Mouse (Mus musculus) T-cell, adult 2 months (primary cell): Measurements from ENCODE around the gene Foxp1.

Source experiments
- DNase-seq: peaks from one replicate; pipeline ENCODE4 v3.0.0; 2022; ENCODE audit warnings: low spot score

Gene Foxp1

GRCm38 (mm10) chr6:99260941-99261736, 261.4 kb downstream of the Foxp1 start:
- DNase-seq = peak; percentile 81

GRCm38 (mm10) chr6:99258346-99258745, 264.2 kb downstream of the Foxp1 start:
- DNase-seq = peak; percentile 31

- peak; percentile 71 for DNase-seq
Measured at GRCm38 (mm10) chr6:99257676-99258075, 264.8 kb downstream of the Foxp1 start.

- DNase-seq = no peak
Measured at GRCm38 (mm10) chr6:99253331-99253730, 269.2 kb downstream of the Foxp1 start.

- DNase-seq = no peak
Measured at GRCm38 (mm10) chr6:99252816-99253215, 269.7 kb downstream of the Foxp1 start.

- DNase-seq = peak; percentile 48
Measured at GRCm38 (mm10) chr6:99251924-99252323, 270.6 kb downstream of the Foxp1 start.

GRCm38 (mm10) chr6:99251222-99251621, 271.3 kb downstream of the Foxp1 start:
- no peak for DNase-seq

GRCm38 (mm10) chr6:99249496-99250030, 273.0 kb downstream of the Foxp1 start:
- no peak for DNase-seq

GRCm38 (mm10) chr6:99248396-99248795, 274.1 kb downstream of the Foxp1 start:
- DNase-seq = no peak

GRCm38 (mm10) chr6:99241625-99242395, 280.7 kb downstream of the Foxp1 start:
- DNase-seq = peak; percentile 62

GRCm38 (mm10) chr6:99240764-99241163, 281.8 kb downstream of the Foxp1 start:
- DNase-seq = no peak

GRCm38 (mm10) chr6:99235588-99235987, 286.9 kb downstream of the Foxp1 start:
- no peak for DNase-seq

GRCm38 (mm10) chr6:99233411-99233810, 289.1 kb downstream of the Foxp1 start:
- no peak for DNase-seq

GRCm38 (mm10) chr6:99228336-99228870, 294.1 kb downstream of the Foxp1 start:
- DNase-seq = no peak

GRCm38 (mm10) chr6:99221147-99221546, 301.4 kb downstream of the Foxp1 start:
- DNase-seq = no peak

GRCm38 (mm10) chr6:99220472-99220871, 302.0 kb downstream of the Foxp1 start:
- DNase-seq = peak; percentile 25

- DNase-seq = no peak
Measured at GRCm38 (mm10) chr6:99217846-99218245, 304.7 kb downstream of the Foxp1 start.

GRCm38 (mm10) chr6:99217155-99217554, 305.4 kb downstream of the Foxp1 start:
- DNase-seq = no peak

- DNase-seq = no peak
Measured at GRCm38 (mm10) chr6:99212461-99212860, 310.1 kb downstream of the Foxp1 start.

- DNase-seq = no peak
Measured at GRCm38 (mm10) chr6:99211663-99212333, 310.7 kb downstream of the Foxp1 start.

GRCm38 (mm10) chr6:99210161-99210560, 312.4 kb downstream of the Foxp1 start:
- no peak for DNase-seq
